Mouse (Mus musculus): ENCODE measurements at regions not wholly inside any gene's neighbourhood (a gene's known extent, or its start where the extent isn't known, plus 50 kb on each side); places are given as distances from the start of the nearest gene placed in this dataset.

DNA sequence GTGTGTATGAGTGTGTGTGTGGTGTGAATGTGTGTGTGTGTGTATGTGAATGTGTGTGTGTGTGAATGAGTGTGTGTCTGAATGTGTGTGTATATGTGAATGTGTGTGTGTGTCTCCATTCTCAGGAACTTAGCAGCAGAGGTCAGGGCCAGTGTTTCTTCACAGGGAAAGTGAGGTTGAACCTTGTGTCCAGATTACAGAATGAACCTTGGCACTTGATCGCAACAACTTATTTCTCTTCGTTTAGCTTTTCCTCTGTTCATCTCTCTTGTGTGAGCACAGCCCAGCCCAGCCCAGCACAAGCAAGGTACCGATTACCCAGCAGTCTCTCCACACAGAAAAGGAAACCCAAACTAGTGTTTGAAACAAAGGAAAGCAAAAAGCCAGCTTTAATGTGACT, 249.7 kb downstream of the Foxo1 start:
- no peak overlapping the region for H3K9ac ChIP-seq (replicated peaks; ENCODE audit: low read depth, low read length)
- no peaks in the 10 kb centered on the region for H3K9me3 ChIP-seq (ENCODE audit: control insufficient read depth, low read depth, low read length)
- no peaks in the 10 kb centered on the region for H3K27me3 ChIP-seq (ENCODE audit: control insufficient read depth, insufficient read depth, low read length)
- no peak overlapping the region for H3K27ac ChIP-seq (ENCODE audit: low read length)
- H3K4me2 ChIP-seq (replicated peaks; ENCODE audit: low read depth, low read length) = no peak overlapping the region
- no peak overlapping the region for H3K4me3 ChIP-seq (ENCODE audit: low read depth, low read length)
- no peaks in the 10 kb centered on the region for H3K4me1 ChIP-seq (ENCODE audit: control insufficient read depth, insufficient read depth, low read length)
- no peaks in the 10 kb centered on the region for H3K36me3 ChIP-seq (ENCODE audit: control insufficient read depth, insufficient read depth, low read length)
- WGBS = 92% methylated on average over 3 of the region's 3 CpGs
- ATAC-seq (ENCODE audit: insufficient number of reproducible peaks, insufficient read depth, low FRiP score, low read depth) = no peak

GRCm38 (mm10) chr3:52516691-52517090, 248.6 kb downstream of the Foxo1 start:
- no peak for ATAC-seq (ENCODE audit: insufficient number of reproducible peaks, insufficient read depth, low FRiP score, low read depth)
- Histone ChIP-seq H3K9me3 (ENCODE audit: control insufficient read depth, low read depth, low read length) (no peaks in the 10 kb centered on the region), H3K9ac (replicated peaks; ENCODE audit: low read depth, low read length) (no peak overlapping the region), H3K4me3 (ENCODE audit: low read depth, low read length) (no peak overlapping the region), H3K27ac (ENCODE audit: low read length) (no peak overlapping the region), H3K27me3 (ENCODE audit: control insufficient read depth, insufficient read depth, low read length) (no peaks in the 10 kb centered on the region), H3K36me3 (ENCODE audit: control insufficient read depth, insufficient read depth, low read length) (no peaks in the 10 kb centered on the region), H3K4me2 (replicated peaks; ENCODE audit: low read depth, low read length) (no peak overlapping the region), H3K4me1 (ENCODE audit: control insufficient read depth, insufficient read depth, low read length) (no peaks in the 10 kb centered on the region)
- 98% methylated on average over 5 of the region's 5 CpGs for WGBS

GRCm38 (mm10) chr3:52512761-52513160, 244.6 kb downstream of the Foxo1 start:
- WGBS = 82% methylated on average over 8 of the region's 8 CpGs
- H3K27me3 ChIP-seq (ENCODE audit: control insufficient read depth, insufficient read depth, low read length) = no peaks in the 10 kb centered on the region
- H3K4me1 ChIP-seq (ENCODE audit: control insufficient read depth, insufficient read depth, low read length) = no peaks in the 10 kb centered on the region
- no peak overlapping the region for H3K4me3 ChIP-seq (ENCODE audit: low read depth, low read length)
- H3K27ac ChIP-seq (ENCODE audit: low read length) = no peak overlapping the region
- no peak overlapping the region for H3K9ac ChIP-seq (replicated peaks; ENCODE audit: low read depth, low read length)
- no peak for ATAC-seq (ENCODE audit: insufficient number of reproducible peaks, insufficient read depth, low FRiP score, low read depth)
- no peak overlapping the region for H3K4me2 ChIP-seq (replicated peaks; ENCODE audit: low read depth, low read length)
- no peaks in the 10 kb centered on the region for H3K36me3 ChIP-seq (ENCODE audit: control insufficient read depth, insufficient read depth, low read length)
- H3K9me3 ChIP-seq (ENCODE audit: control insufficient read depth, low read depth, low read length) = peaks cover 3% of the 10 kb centered on the region; the same call in 1 of the 2 replicates

- ATAC-seq (ENCODE audit: insufficient number of reproducible peaks, insufficient read depth, low FRiP score, low read depth) = no peak
- WGBS = 71% methylated on average over 9 of the region's 9 CpGs
- H3K9me3 ChIP-seq (ENCODE audit: control insufficient read depth, low read depth, low read length) = peaks cover 5% of the 10 kb centered on the region; the same call in 1 of the 2 replicates
- H3K27ac ChIP-seq (ENCODE audit: low read length) = no peak overlapping the region
- no peaks in the 10 kb centered on the region for H3K27me3 ChIP-seq (ENCODE audit: control insufficient read depth, insufficient read depth, low read length)
- no peak overlapping the region for H3K4me2 ChIP-seq (replicated peaks; ENCODE audit: low read depth, low read length)
- no peak overlapping the region for H3K9ac ChIP-seq (replicated peaks; ENCODE audit: low read depth, low read length)
- no peak overlapping the region for H3K4me3 ChIP-seq (ENCODE audit: low read depth, low read length)
- no peaks in the 10 kb centered on the region for H3K36me3 ChIP-seq (ENCODE audit: control insufficient read depth, insufficient read depth, low read length)
- H3K4me1 ChIP-seq (ENCODE audit: control insufficient read depth, insufficient read depth, low read length) = no peaks in the 10 kb centered on the region
Observed at GRCm38 (mm10) chr3:52511549-52511948, 243.4 kb downstream of the Foxo1 start.

DNA sequence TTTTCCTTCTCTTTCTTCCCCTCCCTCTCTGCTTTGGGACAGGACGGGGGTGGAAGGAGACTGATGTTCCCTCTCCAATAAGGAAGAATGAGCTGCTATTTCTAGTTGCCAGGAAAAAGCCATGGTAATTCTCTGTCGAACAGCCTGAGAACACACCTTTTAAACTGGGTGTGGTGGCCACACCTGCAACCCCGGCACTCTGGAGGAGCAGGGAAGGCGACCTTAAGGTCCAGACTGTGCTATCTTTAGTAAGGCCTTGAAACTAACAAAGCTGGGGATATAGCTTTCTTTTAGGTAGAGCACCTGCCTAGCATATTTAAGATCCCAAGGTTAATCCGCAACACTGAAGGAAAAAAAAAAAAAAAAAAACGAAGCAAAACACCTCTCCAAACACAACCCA, 242.7 kb downstream of the Foxo1 start:
- Histone ChIP-seq H3K9ac (replicated peaks; ENCODE audit: low read depth, low read length) (no peak overlapping the region), H3K4me1 (ENCODE audit: control insufficient read depth, insufficient read depth, low read length) (no peaks in the 10 kb centered on the region), H3K27me3 (ENCODE audit: control insufficient read depth, insufficient read depth, low read length) (no peaks in the 10 kb centered on the region), H3K9me3 (ENCODE audit: control insufficient read depth, low read depth, low read length) (peaks cover 5% of the 10 kb centered on the region; the same call in 1 of the 2 replicates), H3K27ac (ENCODE audit: low read length) (no peak overlapping the region), H3K4me3 (ENCODE audit: low read depth, low read length) (no peak overlapping the region), H3K4me2 (replicated peaks; ENCODE audit: low read depth, low read length) (peak overlapping the region; percentile 24; the same call in 1 of the 2 replicates), H3K36me3 (ENCODE audit: control insufficient read depth, insufficient read depth, low read length) (no peaks in the 10 kb centered on the region)
- ATAC-seq (ENCODE audit: insufficient number of reproducible peaks, insufficient read depth, low FRiP score, low read depth) = no peak
- 56% methylated on average over 6 of the region's 6 CpGs for WGBS

DNA sequence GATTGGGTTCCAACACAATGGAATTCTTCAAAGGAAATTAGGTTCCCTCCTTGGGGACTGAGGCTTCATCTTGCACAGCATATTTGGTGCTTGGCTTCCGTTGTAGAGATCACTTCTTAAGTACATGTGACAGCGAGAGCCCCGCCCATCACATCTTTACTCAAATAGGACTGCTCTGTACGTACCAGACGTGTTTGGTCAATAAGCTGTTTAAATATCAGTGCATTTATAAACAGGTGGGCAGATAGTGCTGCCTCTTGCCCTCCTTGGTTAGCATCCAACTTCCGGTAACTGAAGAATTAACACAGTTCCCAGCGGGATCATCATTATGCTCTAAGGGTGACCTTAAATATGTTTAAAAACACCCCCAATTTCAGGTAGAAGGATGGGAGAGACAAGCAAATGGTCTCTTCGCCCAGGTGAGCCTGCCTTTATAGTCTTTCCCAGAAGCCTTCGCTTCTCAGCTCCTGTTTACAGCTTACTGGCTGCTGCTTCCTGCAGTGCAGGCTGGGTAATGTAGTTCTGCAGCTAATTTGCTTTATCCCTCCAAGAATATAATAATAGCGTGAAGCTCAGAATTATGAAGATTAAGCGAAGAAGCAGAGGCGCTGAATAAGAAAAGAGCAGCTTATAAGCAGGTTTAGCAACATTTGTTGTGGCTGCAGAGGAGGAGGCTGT, 242.1 kb downstream of the Foxo1 start:
- Histone ChIP-seq H3K36me3 (ENCODE audit: control insufficient read depth, insufficient read depth, low read length) (no peaks in the 10 kb centered on the region), H3K4me3 (ENCODE audit: low read depth, low read length) (0 out of 2 replicates have a peak overlapping the region, but pooled peaks have one; percentile 3), H3K27ac (ENCODE audit: low read length) (no peak overlapping the region), H3K4me2 (replicated peaks; ENCODE audit: low read depth, low read length) (peak overlapping the region; percentile 26; the same call in 1 of the 2 replicates), H3K9me3 (ENCODE audit: control insufficient read depth, low read depth, low read length) (peaks cover 5% of the 10 kb centered on the region; the same call in 1 of the 2 replicates), H3K4me1 (ENCODE audit: control insufficient read depth, insufficient read depth, low read length) (no peaks in the 10 kb centered on the region), H3K9ac (replicated peaks; ENCODE audit: low read depth, low read length) (no peak overlapping the region), H3K27me3 (ENCODE audit: control insufficient read depth, insufficient read depth, low read length) (no peaks in the 10 kb centered on the region)
- WGBS = 55% methylated on average over 12 of the region's 12 CpGs
- no peak for ATAC-seq (ENCODE audit: insufficient number of reproducible peaks, insufficient read depth, low FRiP score, low read depth)

GRCm38 (mm10) chr3:52503925-52504324, 235.8 kb downstream of the Foxo1 start:
- Histone ChIP-seq H3K27ac (ENCODE audit: low read length) (no peak overlapping the region), H3K36me3 (ENCODE audit: control insufficient read depth, insufficient read depth, low read length) (no peaks in the 10 kb centered on the region), H3K4me1 (ENCODE audit: control insufficient read depth, insufficient read depth, low read length) (0 out of 2 replicates have a peak, but pooled peaks cover 4% of the 10 kb centered on the region), H3K9me3 (ENCODE audit: control insufficient read depth, low read depth, low read length) (peaks cover 5% of the 10 kb centered on the region; the same call in 1 of the 2 replicates), H3K4me2 (replicated peaks; ENCODE audit: low read depth, low read length) (no peak overlapping the region), H3K9ac (replicated peaks; ENCODE audit: low read depth, low read length) (no peak overlapping the region), H3K4me3 (ENCODE audit: low read depth, low read length) (no peak overlapping the region), H3K27me3 (ENCODE audit: control insufficient read depth, insufficient read depth, low read length) (no peaks in the 10 kb centered on the region)
- WGBS = 78% methylated on average over 9 of the region's 9 CpGs
- no peak for ATAC-seq (ENCODE audit: insufficient number of reproducible peaks, insufficient read depth, low FRiP score, low read depth)

- Histone ChIP-seq H3K9ac (replicated peaks; ENCODE audit: low read depth, low read length) (no peak overlapping the region), H3K4me3 (ENCODE audit: low read depth, low read length) (no peak overlapping the region), H3K9me3 (ENCODE audit: control insufficient read depth, low read depth, low read length) (no peaks in the 10 kb centered on the region), H3K27ac (ENCODE audit: low read length) (no peak overlapping the region), H3K27me3 (ENCODE audit: control insufficient read depth, insufficient read depth, low read length) (no peaks in the 10 kb centered on the region), H3K36me3 (ENCODE audit: control insufficient read depth, insufficient read depth, low read length) (no peaks in the 10 kb centered on the region), H3K4me1 (ENCODE audit: control insufficient read depth, insufficient read depth, low read length) (0 out of 2 replicates have a peak, but pooled peaks cover 4% of the 10 kb centered on the region), H3K4me2 (replicated peaks; ENCODE audit: low read depth, low read length) (no peak overlapping the region)
- ATAC-seq (ENCODE audit: insufficient number of reproducible peaks, insufficient read depth, low FRiP score, low read depth) = no peak; the same call in 1 of the 2 replicates
- WGBS = 16% methylated on average over 7 of the region's 7 CpGs
Observed at GRCm38 (mm10) chr3:52502223-52502622, 234.1 kb downstream of the Foxo1 start.

GRCm38 (mm10) chr3:52501614-52502013, 233.5 kb downstream of the Foxo1 start:
- Histone ChIP-seq H3K36me3 (ENCODE audit: control insufficient read depth, insufficient read depth, low read length) (no peaks in the 10 kb centered on the region), H3K27ac (ENCODE audit: low read length) (no peak overlapping the region), H3K27me3 (ENCODE audit: control insufficient read depth, insufficient read depth, low read length) (no peaks in the 10 kb centered on the region), H3K9me3 (ENCODE audit: control insufficient read depth, low read depth, low read length) (no peaks in the 10 kb centered on the region), H3K4me2 (replicated peaks; ENCODE audit: low read depth, low read length) (no peak overlapping the region), H3K9ac (replicated peaks; ENCODE audit: low read depth, low read length) (no peak overlapping the region), H3K4me3 (ENCODE audit: low read depth, low read length) (no peak overlapping the region), H3K4me1 (ENCODE audit: control insufficient read depth, insufficient read depth, low read length) (0 out of 2 replicates have a peak, but pooled peaks cover 4% of the 10 kb centered on the region)
- ATAC-seq (ENCODE audit: insufficient number of reproducible peaks, insufficient read depth, low FRiP score, low read depth) = no peak
- 79% methylated on average over 8 of the region's 8 CpGs for WGBS

Data from stomach, embryonic 14.5 days (tissue).